Mouse (Mus musculus): ENCODE measurements around the gene Ush1g. TPM values are rescaled to one million over a fixed set of nuclear protein-coding genes. Genes with fewer than 3 reads are reported as not detected.
A peak's percentile ranks its signal among the peaks of the same experiment; 100 is the strongest.

Gene Ush1g
- polyA plus RNA-seq, 1 experiment from 2014 or later, result 0.29 TPM

DNA sequence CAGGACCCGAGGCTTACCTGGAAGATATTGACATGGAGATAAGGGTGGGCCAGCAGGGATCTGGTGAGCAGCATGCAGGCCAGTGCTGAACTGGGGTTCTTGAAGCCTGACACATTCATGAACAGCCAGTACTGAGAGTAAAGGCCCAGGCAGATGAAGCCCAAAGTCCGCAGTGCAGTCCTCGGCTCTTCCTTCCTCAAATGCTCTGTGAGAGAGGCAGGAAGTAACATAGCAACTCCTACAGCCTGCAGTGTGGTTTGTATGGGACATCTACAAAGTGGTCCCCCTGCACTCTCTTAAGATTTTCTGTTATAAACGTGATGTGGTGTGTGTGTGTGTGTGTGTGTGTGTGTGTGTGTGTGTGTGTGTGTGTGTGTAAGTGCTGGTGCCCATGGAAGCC, 36.6 kb downstream of the Ush1g start:
- WGBS (ENCODE audit: insufficient replicate concordance), result 18% methylated on average over 4 of the region's 4 CpGs
- ATAC-seq (no peak), DNase-seq (peak; percentile 13)
- 0 out of 2 replicates have a peak, but pooled peaks cover 6% of the 10 kb centered on the region for H3K36me3 ChIP-seq (replicated peaks; ENCODE audit: insufficient read depth, low read length)
- H3K9ac ChIP-seq (replicated peaks), result no peak overlapping the region
- no peaks in the 10 kb centered on the region for H3K27me3 ChIP-seq (ENCODE audit: insufficient read depth, low read length)
- no peaks in the 10 kb centered on the region for H3K9me3 ChIP-seq (ENCODE audit: low read length)
- 0 out of 2 replicates have a peak overlapping the region, but pooled peaks have one; percentile 26 for H3K4me2 ChIP-seq (ENCODE audit: low read depth, low read length)
- TF ChIP-seq CTCF (IDR thresholded peaks at IDR 0.05; ENCODE audit: low read depth), result no peak
- TF ChIP-seq EP300 (IDR thresholded peaks at IDR 0.05; ENCODE audit: low read depth), result no peak
- H3K4me1 ChIP-seq (ENCODE audit: insufficient read depth), result peaks cover 5% of the 10 kb centered on the region; the same call in 1 of the 2 replicates
- peak overlapping the region; percentile 72 for H3K27ac ChIP-seq (ENCODE audit: low read depth)
- no peak overlapping the region for H3K4me3 ChIP-seq (ENCODE audit: low read depth, low read length)

DNA sequence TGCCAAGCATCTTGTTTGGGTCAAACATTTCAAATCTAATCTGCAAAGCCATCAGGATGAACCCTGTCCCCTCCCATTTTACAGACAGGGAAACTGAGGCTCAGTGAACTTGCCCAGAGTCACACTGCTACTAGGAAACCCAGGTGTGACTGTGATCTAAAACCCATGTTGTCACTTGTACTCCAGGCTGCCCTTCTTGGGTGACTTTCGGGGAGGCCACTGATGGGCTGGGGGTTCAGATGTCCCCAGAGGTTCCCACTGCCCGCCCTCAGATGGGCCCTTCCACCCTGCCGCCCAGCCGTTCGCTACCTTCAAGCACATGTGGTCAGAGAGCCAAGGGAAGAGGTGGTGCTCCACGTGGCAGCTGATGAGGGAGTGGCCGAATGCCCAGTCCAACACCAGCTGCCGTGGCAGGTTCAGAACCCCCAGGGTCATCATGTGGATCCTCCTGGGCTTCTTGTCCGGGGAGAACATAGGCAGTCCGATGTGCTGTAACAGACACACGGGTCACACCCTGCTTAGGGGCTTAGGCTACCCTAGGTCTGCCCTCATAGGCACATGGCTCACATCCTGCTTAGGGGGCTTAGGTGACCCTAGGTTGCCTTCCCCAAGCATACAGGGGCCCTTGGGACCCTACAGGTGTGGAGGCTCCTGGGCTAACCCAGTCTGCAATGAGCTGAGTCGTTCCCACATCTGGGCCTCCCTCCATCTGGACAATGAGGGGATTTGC, 37.8 kb downstream of the Ush1g start:
- TF ChIP-seq EP300 (IDR thresholded peaks at IDR 0.05; ENCODE audit: low read depth) (no peak), CTCF (IDR thresholded peaks at IDR 0.05; ENCODE audit: low read depth) (no peak)
- Histone ChIP-seq H3K9ac (replicated peaks) (no peak overlapping the region), H3K9me3 (ENCODE audit: low read length) (no peaks in the 10 kb centered on the region), H3K4me3 (ENCODE audit: low read depth, low read length) (no peak overlapping the region), H3K27ac (ENCODE audit: low read depth) (no peak overlapping the region), H3K36me3 (replicated peaks; ENCODE audit: insufficient read depth, low read length) (0 out of 2 replicates have a peak, but pooled peaks cover 6% of the 10 kb centered on the region), H3K4me2 (ENCODE audit: low read depth, low read length) (no peak overlapping the region), H3K27me3 (ENCODE audit: insufficient read depth, low read length) (no peaks in the 10 kb centered on the region), H3K4me1 (ENCODE audit: insufficient read depth) (peaks cover 2% of the 10 kb centered on the region; the same call in 1 of the 2 replicates)
- WGBS (ENCODE audit: insufficient replicate concordance), result 84% methylated on average over 12 of the region's 12 CpGs
- ATAC-seq (no peak), DNase-seq (no peak)

DNA sequence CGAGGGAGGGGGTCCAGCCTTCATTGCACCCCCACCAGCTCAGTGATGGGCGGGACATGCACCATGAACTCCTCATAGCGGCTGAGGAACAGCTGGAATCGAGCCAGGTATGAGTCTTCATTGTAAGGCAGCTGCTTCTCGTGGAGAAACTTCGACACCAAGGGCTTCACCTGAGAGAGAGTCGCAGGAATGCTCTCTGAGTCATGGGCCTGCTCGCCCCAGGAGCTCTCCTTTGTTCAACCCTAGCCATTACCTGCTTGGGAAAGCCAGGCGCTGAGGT, 38.4 kb downstream of the Ush1g start:
- no peaks in the 10 kb centered on the region for H3K9me3 ChIP-seq (ENCODE audit: low read length)
- DNase-seq (no peak), ATAC-seq (no peak)
- H3K4me1 ChIP-seq (ENCODE audit: insufficient read depth), result peaks cover 2% of the 10 kb centered on the region; the same call in 1 of the 2 replicates
- H3K27me3 ChIP-seq (ENCODE audit: insufficient read depth, low read length), result no peaks in the 10 kb centered on the region
- no peak overlapping the region for H3K27ac ChIP-seq (ENCODE audit: low read depth)
- no peak overlapping the region for H3K4me3 ChIP-seq (ENCODE audit: low read depth, low read length)
- TF ChIP-seq EP300 (IDR thresholded peaks at IDR 0.05; ENCODE audit: low read depth) (no peak), CTCF (IDR thresholded peaks at IDR 0.05; ENCODE audit: low read depth) (no peak)
- H3K9ac ChIP-seq (replicated peaks), result no peak overlapping the region
- WGBS (ENCODE audit: insufficient replicate concordance), result 73% methylated on average over 9 of the region's 9 CpGs
- H3K36me3 ChIP-seq (replicated peaks; ENCODE audit: insufficient read depth, low read length), result 0 out of 2 replicates have a peak, but pooled peaks cover 6% of the 10 kb centered on the region
- H3K4me2 ChIP-seq (ENCODE audit: low read depth, low read length), result no peak overlapping the region

DNA sequence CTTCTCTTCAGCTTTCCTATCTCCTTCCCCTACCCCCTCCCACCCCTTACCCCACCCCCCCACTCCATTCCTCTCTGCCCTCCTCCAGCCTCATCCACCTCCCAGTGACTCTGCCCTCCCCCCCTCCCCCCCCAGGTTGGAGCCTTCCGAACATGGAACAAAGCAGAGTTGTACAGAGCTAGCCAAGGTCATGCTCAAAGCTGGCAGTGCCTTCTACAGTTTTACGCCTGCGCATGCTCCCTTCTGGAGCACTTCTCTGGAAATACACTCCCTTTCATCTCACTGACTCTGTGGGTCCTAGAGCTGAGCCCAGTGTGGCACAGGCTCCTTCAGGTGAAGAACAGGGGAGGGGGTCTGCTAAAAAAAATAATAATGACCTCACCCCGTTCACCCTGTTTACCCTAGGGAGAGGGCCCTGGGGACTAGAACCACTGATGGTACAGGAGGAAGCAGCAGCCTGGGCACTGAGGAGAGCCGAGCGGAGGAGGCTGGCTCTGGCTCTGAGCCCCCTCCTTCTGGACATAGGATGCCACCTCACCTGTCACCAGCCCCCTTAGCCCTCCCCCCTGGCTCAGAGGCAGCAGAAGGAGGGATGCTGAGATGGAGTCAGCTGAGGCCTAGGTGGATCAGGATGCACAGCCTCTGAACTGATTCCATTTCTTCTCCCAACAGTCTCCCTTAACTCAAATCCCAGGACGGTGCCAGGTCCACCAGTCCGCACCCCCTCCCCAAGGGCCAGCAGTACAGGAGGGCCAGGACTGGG, 38.9 kb downstream of the Ush1g start:
- Histone ChIP-seq H3K36me3 (replicated peaks; ENCODE audit: insufficient read depth, low read length) (0 out of 2 replicates have a peak, but pooled peaks cover 6% of the 10 kb centered on the region), H3K9ac (replicated peaks) (no peak overlapping the region), H3K4me1 (ENCODE audit: insufficient read depth) (peaks cover 5% of the 10 kb centered on the region), H3K9me3 (ENCODE audit: low read length) (no peaks in the 10 kb centered on the region), H3K4me3 (ENCODE audit: low read depth, low read length) (no peak overlapping the region), H3K4me2 (ENCODE audit: low read depth, low read length) (no peak overlapping the region), H3K27me3 (ENCODE audit: insufficient read depth, low read length) (no peaks in the 10 kb centered on the region), H3K27ac (ENCODE audit: low read depth) (no peak overlapping the region)
- TF ChIP-seq EP300 (IDR thresholded peaks at IDR 0.05; ENCODE audit: low read depth), result no peak
- no peak for TF ChIP-seq CTCF (IDR thresholded peaks at IDR 0.05; ENCODE audit: low read depth)
- DNase-seq (no peak), ATAC-seq (no peak)
- WGBS (ENCODE audit: insufficient replicate concordance), result 83% methylated on average over 8 of the region's 8 CpGs

DNA sequence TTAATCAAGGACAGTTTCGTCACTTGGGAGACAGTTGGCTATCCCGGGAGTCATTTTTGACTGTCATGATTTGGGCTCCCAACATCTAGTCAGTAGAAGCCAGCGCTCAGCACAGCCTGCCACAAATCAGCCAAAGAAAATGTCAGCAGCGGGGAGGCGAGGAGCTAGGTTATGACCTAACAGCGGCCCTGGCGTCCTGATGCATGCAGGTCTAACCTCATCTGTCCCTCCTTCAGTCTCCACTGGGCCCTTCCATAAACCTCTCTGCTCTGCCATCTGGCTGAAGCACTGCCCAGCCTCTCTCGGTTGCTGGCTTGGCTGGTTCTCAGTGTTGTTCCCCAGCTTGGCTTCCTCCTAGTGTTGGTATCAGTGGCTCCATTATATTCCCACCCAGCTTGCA, 39.5 kb downstream of the Ush1g start:
- H3K27me3 ChIP-seq (ENCODE audit: insufficient read depth, low read length), result no peaks in the 10 kb centered on the region
- no peak overlapping the region for H3K9ac ChIP-seq (replicated peaks)
- WGBS (ENCODE audit: insufficient replicate concordance), result 69% methylated on average over 8 of the region's 8 CpGs
- no peak overlapping the region for H3K27ac ChIP-seq (ENCODE audit: low read depth)
- H3K9me3 ChIP-seq (ENCODE audit: low read length), result no peaks in the 10 kb centered on the region
- peaks cover 10% of the 10 kb centered on the region for H3K4me1 ChIP-seq (ENCODE audit: insufficient read depth)
- TF ChIP-seq CTCF (IDR thresholded peaks at IDR 0.05; ENCODE audit: low read depth) (no peak), EP300 (IDR thresholded peaks at IDR 0.05; ENCODE audit: low read depth) (no peak)
- no peak overlapping the region for H3K4me2 ChIP-seq (ENCODE audit: low read depth, low read length)
- DNase-seq, result no peak
- 0 out of 2 replicates have a peak, but pooled peaks cover 6% of the 10 kb centered on the region for H3K36me3 ChIP-seq (replicated peaks; ENCODE audit: insufficient read depth, low read length)
- no peak for ATAC-seq
- H3K4me3 ChIP-seq (ENCODE audit: low read depth, low read length), result no peak overlapping the region

DNA sequence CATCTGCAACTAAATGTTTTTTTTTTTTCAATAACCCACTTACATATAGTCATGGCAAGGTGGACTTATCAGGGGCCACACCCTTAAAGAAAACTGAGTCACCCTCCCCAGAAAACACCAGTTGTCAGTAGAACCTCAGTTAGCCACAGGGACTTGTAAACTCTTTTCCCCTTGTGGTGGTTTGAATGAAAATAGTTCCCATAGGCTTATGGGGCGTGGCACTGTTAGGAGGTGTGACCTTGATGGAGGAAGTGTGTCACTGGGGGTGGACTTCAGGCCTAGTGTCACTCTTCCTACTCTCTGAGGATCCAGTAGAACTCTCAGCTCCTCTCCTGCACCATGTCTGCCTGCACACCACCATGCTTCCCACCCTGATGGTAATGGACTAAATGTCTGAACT, 42.1 kb downstream of the Ush1g start:
- Histone ChIP-seq H3K27ac (ENCODE audit: low read depth) (no peak overlapping the region), H3K36me3 (replicated peaks; ENCODE audit: insufficient read depth, low read length) (0 out of 2 replicates have a peak, but pooled peaks cover 3% of the 10 kb centered on the region), H3K9ac (replicated peaks) (no peak overlapping the region), H3K27me3 (ENCODE audit: insufficient read depth, low read length) (no peaks in the 10 kb centered on the region), H3K9me3 (ENCODE audit: low read length) (no peaks in the 10 kb centered on the region), H3K4me2 (ENCODE audit: low read depth, low read length) (no peak overlapping the region), H3K4me1 (ENCODE audit: insufficient read depth) (peaks cover 27% of the 10 kb centered on the region), H3K4me3 (ENCODE audit: low read depth, low read length) (no peak overlapping the region)
- ATAC-seq (no peak), DNase-seq (no peak)
- TF ChIP-seq EP300 (IDR thresholded peaks at IDR 0.05; ENCODE audit: low read depth) (no peak), CTCF (IDR thresholded peaks at IDR 0.05; ENCODE audit: low read depth) (no peak)
- WGBS (ENCODE audit: insufficient replicate concordance), result 46% methylated on average over 1 of the region's 1 CpGs

Data from liver, postnatal 0 days (tissue).